Comparison of ENCODE assay signal across 16 mouse cellular contexts in genomic region chr7:58618048-58618447, GRCm38 (mm10). TPM values are rescaled to one million over a fixed set of nuclear protein-coding genes. Genes with fewer than 3 reads are reported as not detected.
DNase-seq lines count a peak whose midpoint lies in the region; ATAC-seq lines count a peak whose summit lies in the region.
"Had no signal": no experiment of that assay in that cellular context is flagged by ENCODE, and none has a peak within 500 bp of the region (broad histone marks: within the 10 kb centered on the region; RNA-seq: fewer than 3 reads in every experiment).

No protein-coding gene starts in this region.

- peak; percentile 34 for DNase-seq in CD4-positive helper T cell, adult 2 months (ENCODE audit: low read depth, low spot score)
- DNase-seq in embryo, embryonic 11 days = peak; percentile 22
- peak; percentile 52 for DNase-seq in naive thymus-derived CD4-positive, alpha-beta T cell, adult 2 months (ENCODE audit: low read depth)
- DNase-seq in c-Kit-positive CD71-positive TER-119-positive erythroid progenitor cells, embryonic 14.5 days (ENCODE audit: low spot score) = no peak
- DNase-seq in natural killer cell, adult 2 months (ENCODE audit: low spot score in 2 of 2) = no peak
- DNase-seq: adrenal gland, postnatal 36 days; cerebellum, adult 11-12 months; cerebellum, adult 9-10 months; cerebellum, postnatal 25 days; gastrocnemius, postnatal 36 days; heart, adult 11 months; heart, postnatal 4 days; kidney, adult 11 months had no signal

- ATAC-seq in CD4-positive, CD25-positive, alpha-beta regulatory T cell, adult 4 months = peak; percentile 87
- ATAC-seq: forebrain, embryonic 14.5 days; hindbrain, embryonic 16.5 days had no signal

RNA-seq across cellular contexts. Expression of gene Atp10a, which starts 37.9 kb away (rescaled TPM):
- polyA plus RNA-seq in CD4-positive, CD25-positive, alpha-beta regulatory T cell, adult 4 months (2017; shearing (Covaris generic)) = 1 to 10 TPM; 4.0 to 4.5 TPM

Comparison
In these comparisons a context has a peak if more than half of its experiments do, and no peak if none do; other contexts are left out.
1. DNase-seq: peak in CD4-positive helper T cell, adult 2 months (single experiment), embryo, embryonic 11 days (single experiment) and naive thymus-derived CD4-positive, alpha-beta T cell, adult 2 months (single experiment); none in c-Kit-positive CD71-positive TER-119-positive erythroid progenitor cells, embryonic 14.5 days (single experiment) and natural killer cell, adult 2 months (0 of 2).